Mouse (Mus musculus) liver, embryonic 14.5 days (tissue): ENCODE measurements around the gene Prrc2c. TPM values are rescaled to one million over a fixed set of nuclear protein-coding genes. Genes with fewer than 3 reads are reported as not detected.
"Not testable (repeated sequence)": the region's sequence is repeated elsewhere in the genome, so short reads cannot be mapped to it uniquely, and the experiment has no call there.

Experiments used
- ATAC-seq: fragments of 200-750 bp; cut with Nextera tagmentation; 2 replicates; pipeline ENCODE4 v1.8.0; 2017; ENCODE audit warnings: moderate number of reproducible peaks, mild to moderate bottlenecking, moderate library complexity; ENCODE audit not compliant: insufficient read depth
- DNase-seq, 3 experiments: peaks; one replicate each; pipeline ENCODE4 v3.0.0-alpha.2; 2012 to 2013; ENCODE audit warnings: low read depth in 3 of 3, low spot score in 3 of 3
- H3K27ac ChIP-seq: fragments of 300-500 bp; sonication (generic); 2 replicates; pipeline ENCODE4 v1.5.1; 2014; ENCODE audit warnings: moderate library complexity, mild to moderate bottlenecking, control low read depth, inconsistent platforms
- H3K27me3 ChIP-seq: fragments of 300-500 bp; sonication (generic); 2 replicates; pipeline ENCODE4 v1.6.1; 2014; ENCODE audit warnings: mild to moderate bottlenecking, low read length, moderate library complexity; ENCODE audit not compliant: control insufficient read depth, insufficient read depth
- H3K36me3 ChIP-seq: fragments of 300-500 bp; sonication (generic); replicated peaks from 2 replicates; pipeline ENCODE4 v1.6.1; 2014; ENCODE audit warnings: low read depth; ENCODE audit not compliant: control insufficient read depth, insufficient read depth
- H3K4me1 ChIP-seq, 2 experiments: fragments of 200-500 bp in 1 of 2; fragments of 300-500 bp in 1 of 2; sonication (generic) in 1 of 2; replicated peaks; 2 replicates each; pipeline ENCODE4 v1.6.1; 2012 to 2014; ENCODE audit warnings: antibody characterized with exemption in 1 of 2, inconsistent platforms in 1 of 2, low read length in 1 of 2; ENCODE audit not compliant: control insufficient read depth in 2 of 2, insufficient read depth in 2 of 2
- H3K4me2 ChIP-seq: fragments of 300-500 bp; sonication (generic); 2 replicates; pipeline ENCODE4 v1.6.1; 2014; ENCODE audit warnings: low read depth, mild to moderate bottlenecking, control low read depth, moderate library complexity
- H3K4me3 ChIP-seq, 2 experiments: fragments of 200-500 bp in 1 of 2; fragments of 300-500 bp in 1 of 2; sonication (generic) in 1 of 2; 2 replicates each; pipeline ENCODE4 v1.5.1; 2012 to 2014; ENCODE audit warnings: low read depth in 2 of 2, low read length in 2 of 2, mild to moderate bottlenecking in 2 of 2, control low read depth in 1 of 2, inconsistent platforms in 1 of 2, moderate library complexity in 1 of 2; ENCODE audit not compliant: insufficient read depth in 1 of 2
- H3K9ac ChIP-seq: fragments of 300-500 bp; sonication (generic); replicated peaks from 2 replicates; pipeline ENCODE4 v1.6.1; 2014; ENCODE audit warnings: mild to moderate bottlenecking, control low read depth, moderate library complexity
- H3K9me3 ChIP-seq: fragments of 300-500 bp; sonication (generic); 2 replicates; pipeline ENCODE4 v1.6.1; 2016; ENCODE audit warnings: low read length, mixed read lengths; ENCODE audit not compliant: control insufficient read depth
- CTCF ChIP-seq: IDR thresholded peaks from 2 replicates; pipeline ENCODE4 v1.5.1; 2016; ENCODE audit warnings: antibody characterized with exemption, low read depth, control low read depth
- EP300 ChIP-seq: IDR thresholded peaks from 2 replicates; pipeline ENCODE4 v1.6.1; 2016; ENCODE audit warnings: antibody characterized with exemption, low read depth
- WGBS: fragments of 180-500 bp; shearing (Covaris S2); extraction: QIAGEN DNeasy Blood & Tissue Kit; methylation state at CpG from one replicate; pipeline ENCODE4 v1.1.7; 2014; ENCODE audit not compliant: insufficient replicate concordance; 5-methylcytosine and 5-hydroxymethylcytosine counted together
- polyA plus RNA-seq, 2 experiments: library from polyadenylated mRNA; depleted of rRNA in 1 of 2; stranded (reverse) in 1 of 2; unstranded in 1 of 2; fragments of >200 nt; fragmentation: Nextera tagmentation in 1 of 2; extraction: Ambion mirVana in 1 of 2; gene quantifications; 2 replicates each; pipeline versions ENCODE4 v1.2.1 to v1.2.3; 2012 to 2014

Gene Prrc2c
- polyA plus RNA-seq, 2 experiments: 12.9 to 34.3 TPM

DNA sequence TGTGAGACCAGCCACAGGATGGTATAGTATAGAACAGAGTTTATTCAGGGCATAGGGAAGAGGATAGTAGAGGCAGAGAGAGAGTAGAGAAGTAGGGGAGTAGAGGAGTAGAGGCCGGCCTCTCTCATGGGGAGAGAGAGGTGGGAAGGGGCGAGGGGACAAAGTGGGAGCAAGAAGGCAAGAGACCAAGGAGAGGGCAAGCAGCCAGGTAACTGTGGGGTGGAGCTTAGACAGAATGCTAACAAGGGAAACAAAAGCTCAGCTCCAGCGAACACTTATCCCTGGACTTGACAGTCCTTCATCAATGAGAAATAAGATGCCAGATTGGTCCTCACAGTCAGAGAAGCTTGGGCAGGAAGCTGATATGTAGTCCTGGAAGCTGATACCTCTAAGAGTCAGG lies 97.8 kb downstream of the Prrc2c start:
- H3K36me3 ChIP-seq: no peaks in the 10 kb centered on the region
- no peak overlapping the region for H3K27ac ChIP-seq
- no peak overlapping the region for H3K4me2 ChIP-seq
- no peak overlapping the region for H3K4me3 ChIP-seq
- H3K9ac ChIP-seq: no peak overlapping the region
- WGBS: 55% methylated on average over 3 of the region's 3 CpGs
- DNase-seq (no peak), ATAC-seq (no peak)
- H3K27me3 ChIP-seq: no peaks in the 10 kb centered on the region
- H3K4me1 ChIP-seq: no peaks in the 10 kb centered on the region
- no peaks in the 10 kb centered on the region for H3K9me3 ChIP-seq
- no peak for TF ChIP-seq CTCF
- no peak for TF ChIP-seq EP300

DNA sequence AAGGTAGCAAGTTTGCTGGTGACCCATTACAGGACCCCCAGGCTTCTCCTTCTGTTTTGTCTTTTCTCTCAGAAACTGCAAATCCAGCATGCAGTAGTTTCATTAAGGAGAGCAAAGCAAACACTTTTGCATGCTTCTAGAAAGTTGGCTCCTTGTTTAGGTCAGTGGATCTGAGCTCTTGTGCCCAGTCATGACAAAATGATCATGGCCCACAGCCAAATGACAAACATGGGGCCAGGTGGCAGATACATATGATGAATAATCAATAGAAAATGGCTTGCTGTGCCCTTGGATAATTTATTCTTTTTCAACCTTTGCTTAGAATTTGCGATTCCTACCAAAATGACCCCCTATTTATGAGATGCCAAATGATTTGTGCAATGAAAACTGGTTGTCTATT lies 100.5 kb downstream of the Prrc2c start:
- WGBS: 72% methylated on average over 1 of the region's 1 CpGs
- H3K27me3 ChIP-seq: no peaks in the 10 kb centered on the region
- no peak overlapping the region for H3K9ac ChIP-seq
- no peaks in the 10 kb centered on the region for H3K36me3 ChIP-seq
- no peak overlapping the region for H3K4me3 ChIP-seq
- no peaks in the 10 kb centered on the region for H3K4me1 ChIP-seq
- no peaks in the 10 kb centered on the region for H3K9me3 ChIP-seq
- no peak for DNase-seq
- H3K27ac ChIP-seq: no peak overlapping the region
- TF ChIP-seq CTCF (no peak), EP300 (no peak)
- no peak overlapping the region for H3K4me2 ChIP-seq
- ATAC-seq: no peak

DNA sequence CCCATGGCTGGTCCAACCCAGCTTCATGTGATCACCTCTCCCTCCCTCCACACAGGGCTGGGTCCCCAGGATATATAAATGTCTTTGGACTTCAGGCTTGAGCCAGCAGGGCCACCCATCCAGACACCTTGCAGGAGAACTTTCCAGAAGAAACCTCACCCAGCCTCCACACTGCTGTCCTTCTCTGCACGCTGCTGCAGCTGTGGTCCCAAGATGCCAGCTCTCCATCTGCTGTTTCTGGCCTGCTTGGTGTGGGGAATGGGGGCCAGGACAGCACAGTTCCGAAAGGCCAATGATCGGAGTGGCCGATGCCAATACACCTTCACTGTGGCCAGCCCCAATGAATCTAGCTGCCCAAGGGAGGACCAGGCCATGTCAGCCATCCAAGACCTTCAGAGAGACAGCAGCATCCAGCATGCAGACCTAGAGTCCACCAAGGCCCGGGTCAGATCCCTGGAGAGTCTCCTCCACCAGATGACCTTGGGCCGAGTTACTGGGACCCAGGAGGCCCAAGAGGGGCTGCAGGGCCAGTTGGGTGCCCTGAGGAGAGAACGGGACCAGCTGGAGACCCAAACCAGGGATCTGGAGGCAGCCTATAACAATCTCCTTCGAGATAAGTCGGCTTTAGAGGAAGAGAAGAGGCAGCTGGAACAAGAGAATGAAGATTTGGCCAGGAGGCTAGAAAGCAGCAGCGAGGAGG lies 101.2 kb downstream of the Prrc2c start, which contains the start of gene Myoc:
TSS of gene Myoc (plus strand) at position 105 of the 700 bp plus-strand sequence.
- TF ChIP-seq CTCF (no peak), EP300 (no peak)
- DNase-seq: no peak
- H3K4me3 ChIP-seq: no peak within 1 kb of the TSS
- no peaks in the 10 kb centered on the region for H3K36me3 ChIP-seq
- H3K9ac ChIP-seq: no peak within 1 kb of the TSS
- ATAC-seq: no peak
- H3K9me3 ChIP-seq: no peaks in the 10 kb centered on the region
- H3K27ac ChIP-seq: no peak within 1 kb of the TSS
- H3K4me2 ChIP-seq: no peak within 1 kb of the TSS
- WGBS: 68% methylated on average over 10 of the region's 10 CpGs
- H3K4me1 ChIP-seq: no peaks in the 10 kb centered on the region
- H3K27me3 ChIP-seq: no peaks in the 10 kb centered on the region

DNA sequence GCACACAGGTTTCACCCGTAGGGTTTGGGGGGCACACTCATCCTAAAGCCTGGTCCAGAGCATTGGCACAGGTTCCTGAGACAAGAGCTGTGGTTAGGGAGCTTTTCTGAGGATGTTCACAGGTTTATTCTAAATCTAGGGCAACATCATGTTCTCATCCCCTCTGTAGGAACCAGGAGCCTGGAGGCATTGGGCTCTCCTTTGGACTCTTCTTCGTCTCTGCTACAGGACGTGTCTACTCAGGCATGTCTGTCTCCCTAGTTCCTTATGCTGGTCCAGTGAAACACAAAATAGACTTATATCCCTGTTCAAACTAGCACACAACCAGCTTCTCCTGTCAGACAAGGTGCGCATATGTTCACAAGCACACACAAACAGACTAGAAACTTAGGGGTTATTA lies 101.8 kb downstream of the Prrc2c start:
- no peaks in the 10 kb centered on the region for H3K36me3 ChIP-seq
- H3K27me3 ChIP-seq: no peaks in the 10 kb centered on the region
- H3K4me2 ChIP-seq: no peak overlapping the region
- H3K9me3 ChIP-seq: no peaks in the 10 kb centered on the region
- H3K9ac ChIP-seq: no peak overlapping the region
- DNase-seq (no peak), ATAC-seq (no peak)
- TF ChIP-seq EP300 (no peak), CTCF (no peak)
- 69% methylated on average over 4 of the region's 4 CpGs for WGBS
- no peak overlapping the region for H3K27ac ChIP-seq
- H3K4me1 ChIP-seq: no peaks in the 10 kb centered on the region
- H3K4me3 ChIP-seq: no peak overlapping the region

DNA sequence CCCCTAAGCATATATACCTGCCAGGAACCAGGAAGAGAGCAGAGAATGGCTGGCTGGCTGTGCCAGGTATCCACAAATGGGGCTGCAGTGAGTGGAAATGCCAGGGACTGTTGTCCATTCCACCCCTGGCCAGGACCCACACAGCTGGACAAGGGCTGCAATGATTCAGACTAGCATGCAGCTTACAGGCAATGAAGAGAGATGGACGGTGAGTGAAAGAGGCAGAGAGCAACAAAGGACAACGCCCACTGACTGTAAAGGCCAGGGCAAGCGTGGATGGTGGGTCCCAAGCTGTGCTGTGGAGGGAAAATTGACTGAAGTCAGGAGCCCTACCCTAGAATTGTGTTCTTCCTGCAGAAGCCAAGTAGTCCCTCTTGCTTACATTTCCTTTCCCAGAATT lies 103.8 kb downstream of the Prrc2c start:
- DNase-seq: no peak
- 59% methylated on average over 3 of the region's 3 CpGs for WGBS
- H3K27me3 ChIP-seq: no peaks in the 10 kb centered on the region

DNA sequence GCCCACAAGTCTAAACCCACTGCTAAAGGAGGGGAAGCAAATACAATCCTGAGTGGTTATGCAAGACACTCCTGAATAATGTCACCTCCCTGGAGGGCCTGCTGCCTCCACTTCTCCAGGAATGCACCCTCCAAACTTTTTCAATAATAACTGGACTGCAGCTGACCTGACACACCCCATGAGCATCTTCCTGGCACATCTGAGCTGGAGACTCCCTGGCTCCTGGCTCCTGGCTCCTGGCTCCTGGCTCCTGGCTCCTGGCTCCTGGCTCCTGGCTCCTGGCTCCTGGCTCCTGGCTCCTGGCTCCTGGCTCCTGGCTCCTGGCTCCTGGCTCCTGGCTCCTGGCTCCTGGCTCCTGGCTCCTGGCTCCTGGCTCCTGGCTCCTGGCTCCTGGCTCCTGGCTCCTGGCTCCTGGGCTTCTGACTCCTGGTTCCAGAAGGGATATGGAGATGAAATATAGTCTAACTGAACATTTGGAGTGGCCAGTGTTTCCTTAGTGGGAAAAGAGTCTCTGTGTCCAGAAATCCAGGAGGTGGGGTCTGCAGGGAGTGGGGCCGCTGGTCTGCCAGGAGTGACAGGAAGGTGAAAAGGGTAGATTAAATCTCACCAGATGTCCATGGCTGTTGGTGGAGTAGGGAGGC lies 104.9 kb downstream of the Prrc2c start:
- not testable (repeated sequence) for ATAC-seq, H3K4me3 ChIP-seq, H3K9me3 ChIP-seq, H3K27ac ChIP-seq, H3K4me2 ChIP-seq, H3K36me3 ChIP-seq, H3K4me1 ChIP-seq, H3K27me3 ChIP-seq, DNase-seq, H3K9ac ChIP-seq
- 30% methylated on average over 1 of the region's 1 CpGs for WGBS

More for the DNA sequence above, 103.8 kb downstream of the Prrc2c start:
- no peak for TF ChIP-seq EP300
- TF ChIP-seq CTCF: no peak
- Histone ChIP-seq H3K9me3 (no peaks in the 10 kb centered on the region), H3K9ac (no peak overlapping the region), H3K36me3 (no peaks in the 10 kb centered on the region), H3K4me3 (no peak overlapping the region), H3K4me1 (no peaks in the 10 kb centered on the region), H3K4me2 (no peak overlapping the region), H3K27ac (no peak overlapping the region)
- no peak for ATAC-seq

DNA sequence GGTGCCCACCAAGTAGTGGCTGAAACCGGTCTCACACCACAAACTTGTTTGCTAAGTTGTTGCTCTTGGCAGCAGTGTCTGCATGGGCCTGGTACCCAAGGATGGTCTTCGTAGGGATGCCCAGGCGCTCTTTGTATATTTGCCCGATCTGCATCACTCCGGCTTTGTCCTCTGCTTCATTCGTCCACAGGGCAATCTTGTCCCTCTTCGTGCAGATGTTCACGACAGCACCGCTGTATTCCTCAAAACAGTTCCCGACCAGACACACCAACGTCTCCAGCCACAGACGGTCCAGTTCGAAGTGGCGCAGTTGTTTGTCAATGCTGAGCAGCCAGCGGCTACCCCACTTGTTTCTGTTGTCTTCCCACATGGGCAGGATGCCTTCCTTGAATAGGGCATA lies 112.0 kb downstream of the Prrc2c start:
- H3K9me3 ChIP-seq, H3K27me3 ChIP-seq, H3K9ac ChIP-seq, H3K36me3 ChIP-seq, DNase-seq, H3K4me1 ChIP-seq, H3K27ac ChIP-seq, H3K4me2 ChIP-seq, H3K4me3 ChIP-seq, ATAC-seq: not testable (repeated sequence)
- WGBS: 77% methylated on average over 15 of the region's 15 CpGs
